Mouse (Mus musculus): Measurements from ENCODE around the gene Slc7a11. TPM values are rescaled to one million over a fixed set of nuclear protein-coding genes. Genes with fewer than 3 reads are reported as not detected.

Slc7a11 gene
- polyA plus RNA-seq, 1 experiment from 2014 or later, result 0.30 TPM

DNA sequence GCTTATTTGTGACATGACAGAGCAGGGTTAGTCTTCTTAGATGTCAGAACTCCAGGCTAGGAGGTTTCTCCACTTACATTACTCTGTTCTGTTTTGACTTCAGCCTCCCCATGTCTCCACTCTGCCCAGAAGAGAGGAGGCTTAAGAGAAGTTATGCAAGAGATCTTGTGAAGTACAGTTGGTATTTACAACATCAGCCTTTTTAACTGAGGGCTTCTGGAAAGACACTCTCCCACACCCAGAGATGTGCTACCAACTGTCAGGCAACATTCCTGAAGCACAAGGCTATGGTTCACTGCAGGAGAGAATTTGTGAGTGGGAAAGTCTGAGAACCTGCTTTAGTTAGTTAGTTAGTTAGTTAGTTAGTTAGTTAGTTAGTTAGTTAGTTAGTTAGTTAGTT, 171.2 kb downstream of the Slc7a11 start:
- no peaks in the 10 kb centered on the region for H3K4me1 ChIP-seq
- no peaks in the 10 kb centered on the region for H3K36me3 ChIP-seq
- H3K27ac ChIP-seq, result no peak overlapping the region
- no peak overlapping the region for H3K4me3 ChIP-seq
- no peak for DNase-seq (ENCODE audit: low spot score)
- no peaks in the 10 kb centered on the region for H3K9me3 ChIP-seq
- H3K27me3 ChIP-seq (ENCODE audit: insufficient read depth, poor library complexity, severe bottlenecking), result no peaks in the 10 kb centered on the region

DNA sequence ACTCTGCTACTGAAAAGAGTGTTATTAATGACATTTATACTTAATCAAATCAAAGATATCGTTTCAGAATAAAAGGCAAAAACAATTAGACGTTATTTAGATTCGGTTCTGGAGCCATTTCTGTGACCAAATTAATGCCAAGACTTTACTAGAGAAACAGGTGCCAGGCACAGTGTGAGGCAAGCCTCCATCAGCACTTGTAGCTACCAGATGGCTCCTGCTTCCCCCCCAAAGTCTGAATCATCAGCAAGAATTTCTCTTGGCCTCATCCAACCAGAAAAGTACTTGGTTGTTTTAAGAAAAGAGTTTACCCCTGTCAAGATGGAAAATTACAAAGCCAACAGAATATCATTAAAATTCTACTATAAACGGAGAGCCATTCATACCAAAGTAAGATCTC, 173.7 kb downstream of the Slc7a11 start:
- Histone ChIP-seq H3K4me3 (no peak overlapping the region), H3K4me1 (no peaks in the 10 kb centered on the region), H3K36me3 (no peaks in the 10 kb centered on the region), H3K27me3 (ENCODE audit: insufficient read depth, poor library complexity, severe bottlenecking) (no peaks in the 10 kb centered on the region), H3K9me3 (no peaks in the 10 kb centered on the region), H3K27ac (no peak overlapping the region)
- WGBS, result 84% methylated on average over 4 of the region's 4 CpGs
- no peak for DNase-seq (ENCODE audit: low spot score)

DNA sequence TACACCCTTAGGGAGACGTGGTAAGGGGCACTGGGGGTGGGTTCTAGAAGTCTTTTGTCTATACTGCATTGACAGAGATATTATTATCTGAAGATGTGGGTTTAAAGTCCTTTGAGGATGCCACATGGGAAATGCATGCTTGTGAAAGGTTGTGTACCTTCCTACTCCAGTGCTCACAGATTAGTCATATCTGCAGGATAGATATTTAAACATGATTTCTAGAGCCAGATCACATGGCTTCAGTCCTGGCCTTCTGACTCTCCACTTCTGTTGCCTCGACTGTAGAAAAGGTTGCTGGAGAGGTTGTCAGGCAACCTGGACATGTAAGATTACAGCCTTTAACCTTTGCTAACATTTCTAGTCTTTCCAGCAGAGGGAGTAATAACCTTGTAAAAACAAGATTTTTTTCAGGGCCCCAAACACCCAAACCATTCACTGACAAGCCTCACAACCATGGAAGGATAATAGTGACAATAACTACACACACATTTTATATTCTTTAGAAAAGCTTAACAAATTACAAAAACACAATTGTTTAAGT, 180.8 kb downstream of the Slc7a11 start:
- H3K27ac ChIP-seq, result no peak overlapping the region
- no peaks in the 10 kb centered on the region for H3K9me3 ChIP-seq
- WGBS, result 53% methylated on average over 2 of the region's 2 CpGs
- no peaks in the 10 kb centered on the region for H3K36me3 ChIP-seq
- no peak for DNase-seq (ENCODE audit: low spot score)
- no peaks in the 10 kb centered on the region for H3K4me1 ChIP-seq
- no peak overlapping the region for H3K4me3 ChIP-seq
- H3K27me3 ChIP-seq (ENCODE audit: insufficient read depth, poor library complexity, severe bottlenecking), result no peaks in the 10 kb centered on the region

DNA sequence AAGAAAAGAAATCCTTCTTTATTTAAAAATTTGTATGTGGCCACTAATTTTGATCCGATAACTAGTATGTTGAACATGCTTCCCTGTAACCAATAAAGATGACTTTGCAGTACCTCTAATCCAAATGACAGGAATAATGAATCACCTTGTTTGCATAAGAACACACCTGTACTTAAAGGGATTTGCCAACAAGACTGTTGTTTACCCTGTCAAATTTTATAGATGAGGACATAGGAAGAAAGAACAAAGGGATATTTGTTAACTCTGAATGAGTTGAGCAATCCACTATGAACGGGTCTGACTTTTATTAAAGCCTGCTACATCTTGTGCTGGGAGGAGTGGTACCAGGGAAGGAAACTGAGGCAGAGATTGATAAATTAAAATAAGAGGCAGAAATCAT, 181.3 kb downstream of the Slc7a11 start:
- Histone ChIP-seq H3K27me3 (ENCODE audit: insufficient read depth, poor library complexity, severe bottlenecking) (no peaks in the 10 kb centered on the region), H3K27ac (no peak overlapping the region), H3K4me3 (no peak overlapping the region), H3K36me3 (no peaks in the 10 kb centered on the region), H3K9me3 (no peaks in the 10 kb centered on the region), H3K4me1 (no peaks in the 10 kb centered on the region)
- 68% methylated on average over 2 of the region's 2 CpGs for WGBS
- DNase-seq (ENCODE audit: low spot score), result no peak

DNA sequence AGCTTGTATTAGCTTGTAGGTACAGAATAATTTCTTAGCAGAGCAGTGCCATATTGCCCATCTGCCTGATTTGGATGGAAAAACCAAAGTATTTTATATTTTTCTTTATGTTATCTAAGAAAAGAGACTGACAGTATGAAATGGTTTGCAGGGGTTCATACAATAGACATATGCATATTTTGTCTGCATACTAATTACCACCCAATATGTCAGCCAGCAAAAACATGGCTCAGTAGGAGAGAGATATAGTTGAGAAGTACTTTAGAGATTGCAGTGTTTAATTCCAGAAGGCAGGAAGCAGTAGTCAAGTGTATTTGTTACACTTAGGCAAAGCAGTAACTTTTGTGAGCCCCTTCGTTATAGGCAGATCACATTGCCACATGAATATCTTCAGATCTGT, 182.7 kb downstream of the Slc7a11 start:
- H3K4me3 ChIP-seq, result no peak overlapping the region
- 90% methylated on average over 1 of the region's 1 CpGs for WGBS
- no peak for DNase-seq (ENCODE audit: low spot score)
- H3K4me1 ChIP-seq, result no peaks in the 10 kb centered on the region
- H3K27me3 ChIP-seq (ENCODE audit: insufficient read depth, poor library complexity, severe bottlenecking), result no peaks in the 10 kb centered on the region
- no peaks in the 10 kb centered on the region for H3K36me3 ChIP-seq
- no peaks in the 10 kb centered on the region for H3K9me3 ChIP-seq
- H3K27ac ChIP-seq, result no peak overlapping the region

DNA sequence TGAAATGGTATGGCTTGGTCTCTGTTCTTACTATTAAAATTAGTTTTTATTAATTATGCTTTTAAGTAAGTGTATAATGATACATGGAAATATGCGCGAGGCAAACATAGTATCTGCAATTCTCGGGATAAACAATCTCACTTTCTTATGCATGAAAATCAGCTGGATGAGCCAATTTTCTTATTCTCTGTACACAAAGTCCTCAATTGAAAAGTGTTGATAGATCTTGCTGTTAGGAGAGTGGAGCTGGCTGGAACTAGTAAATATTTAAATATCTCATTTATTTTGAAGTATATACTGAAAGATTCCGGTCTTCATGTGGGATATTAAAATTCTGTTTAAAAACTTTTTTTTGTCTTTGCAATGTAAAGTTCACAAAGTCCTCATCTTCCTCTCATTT, 184.6 kb downstream of the Slc7a11 start:
- Histone ChIP-seq H3K36me3 (no peaks in the 10 kb centered on the region), H3K4me3 (no peak overlapping the region), H3K4me1 (no peaks in the 10 kb centered on the region), H3K9me3 (no peaks in the 10 kb centered on the region), H3K27me3 (ENCODE audit: insufficient read depth, poor library complexity, severe bottlenecking) (no peaks in the 10 kb centered on the region), H3K27ac (no peak overlapping the region)
- no peak for DNase-seq (ENCODE audit: low spot score)
- 86% methylated on average over 4 of the region's 4 CpGs for WGBS

DNA sequence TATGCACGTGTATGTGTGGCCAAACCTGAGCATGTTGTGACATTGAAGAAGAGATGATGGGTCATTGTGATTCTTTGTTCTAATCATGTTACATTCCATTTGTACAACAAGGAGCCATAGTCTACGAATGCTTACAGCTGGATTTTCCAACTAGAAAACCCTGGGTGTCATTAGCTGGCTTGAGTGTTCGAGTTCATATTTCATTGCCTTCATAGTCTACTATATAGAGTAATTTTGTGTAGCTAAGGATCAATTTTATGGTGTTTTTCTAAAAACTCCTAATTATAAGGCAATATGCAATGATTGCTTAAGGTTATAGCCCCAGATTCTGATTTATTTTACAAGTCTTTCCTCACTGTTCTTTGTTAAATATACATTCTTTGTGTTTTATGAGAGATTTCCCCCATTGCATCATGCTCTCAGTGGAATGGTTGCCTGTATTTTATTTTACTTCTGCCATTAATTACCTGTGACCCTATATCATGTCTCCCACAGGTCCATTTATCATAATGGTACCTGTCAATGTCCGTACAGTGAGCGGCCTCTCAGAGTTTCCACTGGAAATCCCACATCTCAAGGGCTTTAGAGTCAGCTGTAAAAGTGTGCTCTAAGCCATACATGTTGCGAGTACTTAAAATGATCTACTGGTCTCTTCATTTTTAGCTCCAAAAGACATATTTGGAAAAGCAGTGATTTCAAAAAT, 193.7 kb downstream of the Slc7a11 start:
- H3K27ac ChIP-seq, result no peak overlapping the region
- 86% methylated on average over 6 of the region's 6 CpGs for WGBS
- H3K9me3 ChIP-seq, result no peaks in the 10 kb centered on the region
- no peak for DNase-seq (ENCODE audit: low spot score)
- no peak overlapping the region for H3K4me3 ChIP-seq
- H3K27me3 ChIP-seq (ENCODE audit: insufficient read depth, poor library complexity, severe bottlenecking), result no peaks in the 10 kb centered on the region
- H3K4me1 ChIP-seq, result no peaks in the 10 kb centered on the region
- H3K36me3 ChIP-seq, result no peaks in the 10 kb centered on the region

DNA sequence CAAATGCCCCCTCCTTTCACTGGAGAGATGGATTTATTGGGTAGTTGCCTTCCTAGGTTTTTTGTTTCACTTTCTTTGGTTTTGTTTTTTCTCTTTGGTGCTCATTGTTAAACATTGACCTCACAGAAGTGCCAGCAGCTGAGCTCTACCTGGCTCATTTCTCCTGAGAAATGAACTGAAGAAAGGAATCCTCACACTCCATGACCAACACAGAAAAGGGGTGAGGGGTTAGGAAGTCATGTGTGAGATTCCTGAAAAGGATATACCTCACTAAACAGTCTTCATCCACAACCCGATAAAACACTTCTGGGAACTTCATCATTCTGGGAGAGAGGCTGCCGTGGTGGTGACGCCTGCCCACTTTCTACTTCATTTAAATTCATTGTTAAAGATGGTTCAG, 207.4 kb downstream of the Slc7a11 start:
- 85% methylated on average over 3 of the region's 3 CpGs for WGBS
- H3K4me3 ChIP-seq, result no peak overlapping the region
- no peak for DNase-seq (ENCODE audit: low spot score)
- H3K36me3 ChIP-seq, result no peaks in the 10 kb centered on the region
- no peaks in the 10 kb centered on the region for H3K4me1 ChIP-seq
- H3K9me3 ChIP-seq, result no peaks in the 10 kb centered on the region
- no peak overlapping the region for H3K27ac ChIP-seq
- no peaks in the 10 kb centered on the region for H3K27me3 ChIP-seq (ENCODE audit: insufficient read depth, poor library complexity, severe bottlenecking)

DNA sequence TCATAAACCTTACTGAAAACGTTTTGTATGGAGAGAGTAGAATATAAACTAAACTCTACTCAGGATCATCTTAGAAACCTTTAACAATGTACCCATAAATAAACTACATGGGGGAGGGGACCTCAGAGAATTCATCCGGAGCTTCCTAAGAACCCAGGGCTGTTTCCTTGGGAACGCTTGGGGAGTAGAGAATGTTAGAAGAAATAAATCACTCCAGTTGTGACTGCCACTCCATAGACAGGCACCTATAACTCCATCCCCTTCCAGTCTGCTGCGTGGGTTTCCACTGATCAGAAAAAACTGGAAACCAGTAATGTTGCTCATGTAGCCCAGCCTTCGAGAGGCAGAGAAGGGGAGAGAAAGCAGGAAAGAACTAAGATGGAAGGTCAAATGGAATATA, 210.3 kb downstream of the Slc7a11 start:
- Histone ChIP-seq H3K4me1 (no peaks in the 10 kb centered on the region), H3K27me3 (ENCODE audit: insufficient read depth, poor library complexity, severe bottlenecking) (no peaks in the 10 kb centered on the region), H3K36me3 (no peaks in the 10 kb centered on the region), H3K9me3 (no peaks in the 10 kb centered on the region), H3K27ac (no peak overlapping the region), H3K4me3 (no peak overlapping the region)
- DNase-seq (ENCODE audit: low spot score), result no peak
- WGBS, result 60% methylated on average over 5 of the region's 5 CpGs

DNA sequence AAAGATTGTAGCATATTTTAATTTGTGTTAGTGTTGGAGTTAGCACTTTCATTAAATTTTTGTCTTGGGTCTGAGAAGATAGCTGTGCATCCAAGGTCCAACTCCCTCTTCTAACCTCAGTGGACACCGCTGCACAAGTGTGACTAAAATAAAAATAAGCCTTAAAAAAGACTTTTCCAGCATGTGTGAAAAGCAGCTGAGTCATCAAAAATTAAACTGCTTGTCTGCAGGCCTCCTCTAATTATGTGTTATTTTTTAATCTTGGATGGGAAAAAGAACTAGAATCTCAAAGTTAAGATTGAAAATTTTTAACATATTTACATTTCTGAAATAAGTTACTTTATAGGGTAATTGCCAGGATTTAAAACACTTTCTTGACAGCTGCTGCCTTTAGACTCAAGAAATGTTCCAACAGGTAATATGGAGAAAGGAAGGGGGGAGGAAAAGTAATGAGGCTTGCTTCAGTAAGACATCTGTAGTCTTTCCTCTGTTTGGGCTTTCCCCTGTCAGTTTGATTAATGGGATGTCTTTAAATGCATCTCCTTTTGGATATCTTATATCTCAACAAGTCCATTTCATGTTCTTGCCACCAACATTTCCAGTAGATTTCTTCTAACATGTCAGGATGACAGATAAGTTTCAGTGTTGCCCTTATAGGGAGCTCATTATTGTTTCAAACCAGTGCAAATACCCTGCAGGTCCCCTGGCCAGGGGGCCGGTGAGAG, 218.9 kb downstream of the Slc7a11 start:
- Histone ChIP-seq H3K27me3 (ENCODE audit: insufficient read depth, poor library complexity, severe bottlenecking) (no peaks in the 10 kb centered on the region), H3K36me3 (no peaks in the 10 kb centered on the region), H3K4me3 (no peak overlapping the region), H3K27ac (no peak overlapping the region), H3K4me1 (no peaks in the 10 kb centered on the region), H3K9me3 (no peaks in the 10 kb centered on the region)
- no peak for DNase-seq (ENCODE audit: low spot score)
- WGBS, result 74% methylated on average over 2 of the region's 2 CpGs

DNA sequence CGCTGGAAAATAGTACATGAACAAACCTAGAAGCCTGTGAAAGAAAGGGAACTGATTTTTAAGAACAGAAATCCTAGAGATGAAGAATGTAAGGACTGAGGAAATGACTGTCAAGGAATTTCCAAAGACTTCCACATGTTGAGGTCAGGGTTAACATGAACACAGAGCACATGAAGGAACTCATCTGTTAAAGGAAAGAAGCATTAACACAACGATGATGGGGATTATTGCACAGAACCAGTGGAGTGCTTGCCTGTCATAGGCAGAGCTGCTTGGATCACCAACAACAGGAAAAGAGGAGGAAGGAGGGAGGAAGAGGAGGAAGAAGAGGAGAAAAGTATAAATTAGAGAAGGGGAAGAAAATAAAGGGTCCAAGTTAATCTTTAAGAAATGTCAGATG, 223.0 kb downstream of the Slc7a11 start:
- no peaks in the 10 kb centered on the region for H3K36me3 ChIP-seq
- H3K4me1 ChIP-seq, result no peaks in the 10 kb centered on the region
- no peaks in the 10 kb centered on the region for H3K9me3 ChIP-seq
- 68% methylated on average over 2 of the region's 2 CpGs for WGBS
- no peak overlapping the region for H3K27ac ChIP-seq
- H3K4me3 ChIP-seq, result no peak overlapping the region
- H3K27me3 ChIP-seq (ENCODE audit: insufficient read depth, poor library complexity, severe bottlenecking), result no peaks in the 10 kb centered on the region
- DNase-seq (ENCODE audit: low spot score), result no peak

DNA sequence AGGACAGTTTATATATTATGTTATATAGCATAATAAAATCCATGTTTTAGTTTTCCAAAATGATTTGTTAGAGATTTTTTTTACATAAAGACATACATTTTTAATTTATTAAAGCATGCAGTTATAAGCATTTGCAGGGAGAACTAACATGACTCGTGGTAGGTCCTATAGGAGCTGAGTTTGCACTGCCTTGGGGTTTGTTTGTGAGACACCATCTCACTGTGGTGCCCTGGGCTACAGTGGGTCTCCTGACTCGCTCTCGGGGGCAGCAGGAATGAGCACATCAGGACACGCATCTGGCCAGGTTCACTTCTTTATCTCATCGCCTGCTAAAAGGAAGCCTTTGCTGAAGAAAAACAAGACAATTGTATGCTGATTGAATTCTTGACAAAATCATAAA, 257.0 kb downstream of the Slc7a11 start:
- Histone ChIP-seq H3K27me3 (ENCODE audit: insufficient read depth, poor library complexity, severe bottlenecking) (no peaks in the 10 kb centered on the region), H3K4me1 (no peaks in the 10 kb centered on the region), H3K4me3 (no peak overlapping the region), H3K27ac (no peak overlapping the region), H3K9me3 (no peaks in the 10 kb centered on the region), H3K36me3 (no peaks in the 10 kb centered on the region)
- DNase-seq (ENCODE audit: low spot score), result no peak
- WGBS, result 77% methylated on average over 5 of the region's 5 CpGs

DNA sequence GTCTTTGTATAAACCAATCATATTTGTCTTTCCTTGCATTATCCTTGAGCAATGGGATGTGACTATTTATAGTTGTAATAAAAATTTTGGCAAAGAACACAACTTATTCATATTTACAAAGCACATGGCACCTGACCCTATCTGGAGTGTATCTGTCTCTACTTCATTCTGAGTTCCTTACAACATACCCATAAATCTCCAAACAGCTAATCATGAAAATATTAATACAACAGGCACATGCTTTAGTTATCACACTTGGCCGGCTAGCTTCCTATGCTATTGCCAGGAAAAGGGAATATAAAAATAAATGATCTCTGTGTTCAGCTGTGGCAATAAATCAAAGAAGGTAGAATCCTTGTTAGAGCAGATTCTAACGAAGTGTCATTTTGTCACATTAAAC, 257.5 kb downstream of the Slc7a11 start:
- DNase-seq (ENCODE audit: low spot score), result no peak

More for the DNA sequence above, 257.5 kb downstream of the Slc7a11 start:
- no peak overlapping the region for H3K4me3 ChIP-seq
- no peaks in the 10 kb centered on the region for H3K9me3 ChIP-seq
- no peaks in the 10 kb centered on the region for H3K27me3 ChIP-seq (ENCODE audit: insufficient read depth, poor library complexity, severe bottlenecking)
- H3K36me3 ChIP-seq, result no peaks in the 10 kb centered on the region
- 82% methylated on average over 2 of the region's 2 CpGs for WGBS
- H3K27ac ChIP-seq, result no peak overlapping the region
- H3K4me1 ChIP-seq, result no peaks in the 10 kb centered on the region
